Mouse (Mus musculus): ENCODE measurements at regions not wholly inside any gene's neighbourhood (a gene's known extent, or its start where the extent isn't known, plus 50 kb on each side); places are given as distances from the start of the nearest gene placed in this dataset.

DNA sequence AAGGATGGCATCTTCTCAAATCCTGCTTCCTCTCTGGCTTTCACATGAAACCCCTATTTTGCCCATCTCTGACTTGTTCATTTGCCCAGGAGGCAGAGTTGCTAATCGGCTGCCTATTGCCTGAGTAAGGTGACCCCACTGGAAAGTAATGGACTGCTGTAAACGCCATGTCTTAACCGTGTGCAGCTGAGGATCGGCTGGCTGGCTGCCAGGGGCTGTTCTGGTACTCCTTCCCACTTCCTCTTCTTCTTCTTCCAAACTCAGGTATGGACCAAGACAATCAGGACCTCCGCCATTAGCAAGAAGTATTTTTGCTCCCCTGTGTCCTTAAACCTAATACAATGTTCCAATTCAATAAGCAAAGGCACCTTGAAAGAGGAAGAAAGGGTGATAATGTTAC, 177.6 kb upstream of the Spaca1 start:
- Histone ChIP-seq H3K4me1 (ENCODE audit: insufficient read depth) (no peaks in the 10 kb centered on the region), H3K4me2 (no peak overlapping the region), H3K9ac (no peak overlapping the region), H3K9me3 (ENCODE audit: low read depth, low read length) (no peaks in the 10 kb centered on the region), H3K36me3 (ENCODE audit: insufficient read depth) (no peaks in the 10 kb centered on the region), H3K27ac (ENCODE audit: low read depth) (no peak overlapping the region), H3K27me3 (ENCODE audit: insufficient read depth, low read length) (no peaks in the 10 kb centered on the region), H3K4me3 (ENCODE audit: low read depth, low read length) (no peak overlapping the region)
- no peak for ATAC-seq (ENCODE audit: insufficient read depth)
- no peak for DNase-seq
- no peak for TF ChIP-seq CTCF (IDR thresholded peaks at IDR 0.05; ENCODE audit: low read depth)
- WGBS: 58% methylated on average over 5 of the region's 5 CpGs

DNA sequence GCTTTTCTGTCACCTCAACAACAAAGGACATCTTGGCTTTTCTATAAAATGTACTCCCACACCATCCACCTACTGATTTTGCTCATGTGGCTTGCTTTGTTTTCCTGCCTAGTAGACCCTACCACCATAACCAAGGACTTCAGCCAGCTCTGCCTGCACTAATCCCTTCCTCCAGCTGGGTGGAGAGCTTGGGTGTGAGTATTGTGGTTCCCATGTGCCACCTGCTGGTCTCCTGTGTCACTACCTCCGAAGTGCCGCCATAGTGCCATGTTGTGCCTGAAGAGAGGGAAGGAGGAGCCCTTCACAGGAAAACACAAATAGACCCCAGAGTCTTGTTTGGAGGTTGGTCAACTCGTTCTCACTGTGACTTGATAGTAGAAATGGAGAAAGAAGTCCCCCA, 181.3 kb upstream of the Spaca1 start:
- TF ChIP-seq CTCF (IDR thresholded peaks at IDR 0.05; ENCODE audit: low read depth): peak; percentile 91
- WGBS: 8% methylated on average over 3 of the region's 3 CpGs
- DNase-seq: peak; percentile 81
- Histone ChIP-seq H3K4me1 (ENCODE audit: insufficient read depth) (no peaks in the 10 kb centered on the region), H3K27ac (ENCODE audit: low read depth) (no peak overlapping the region), H3K9ac (no peak overlapping the region), H3K27me3 (ENCODE audit: insufficient read depth, low read length) (no peaks in the 10 kb centered on the region), H3K36me3 (ENCODE audit: insufficient read depth) (no peaks in the 10 kb centered on the region), H3K9me3 (ENCODE audit: low read depth, low read length) (no peaks in the 10 kb centered on the region), H3K4me3 (ENCODE audit: low read depth, low read length) (no peak overlapping the region), H3K4me2 (no peak overlapping the region)
- ATAC-seq (ENCODE audit: insufficient read depth): peak; percentile 75

- DNase-seq (peak; percentile 12), ATAC-seq (ENCODE audit: insufficient read depth) (no peak)
- H3K4me3 ChIP-seq (ENCODE audit: low read depth, low read length): no peak overlapping the region
- no peaks in the 10 kb centered on the region for H3K4me1 ChIP-seq (ENCODE audit: insufficient read depth)
- H3K4me2 ChIP-seq: peak overlapping the region; percentile 18; the same call in 1 of the 2 replicates
- TF ChIP-seq CTCF (IDR thresholded peaks at IDR 0.05; ENCODE audit: low read depth): no peak
- no peaks in the 10 kb centered on the region for H3K36me3 ChIP-seq (ENCODE audit: insufficient read depth)
- no peaks in the 10 kb centered on the region for H3K27me3 ChIP-seq (ENCODE audit: insufficient read depth, low read length)
- no peak overlapping the region for H3K27ac ChIP-seq (ENCODE audit: low read depth)
- 39% methylated on average over 11 of the region's 11 CpGs for WGBS
- H3K9ac ChIP-seq: no peak overlapping the region
- H3K9me3 ChIP-seq (ENCODE audit: low read depth, low read length): no peaks in the 10 kb centered on the region
Observed at GRCm38 (mm10) chr4:34234204-34234603, 184.2 kb upstream of the Spaca1 start.

- DNase-seq: no peak
- Histone ChIP-seq H3K27me3 (ENCODE audit: insufficient read depth, low read length) (no peaks in the 10 kb centered on the region), H3K27ac (ENCODE audit: low read depth) (no peak overlapping the region), H3K4me3 (ENCODE audit: low read depth, low read length) (no peak overlapping the region), H3K4me2 (no peak overlapping the region), H3K9me3 (ENCODE audit: low read depth, low read length) (no peaks in the 10 kb centered on the region), H3K4me1 (ENCODE audit: insufficient read depth) (no peaks in the 10 kb centered on the region), H3K36me3 (ENCODE audit: insufficient read depth) (no peaks in the 10 kb centered on the region), H3K9ac (no peak overlapping the region)
- ATAC-seq (ENCODE audit: insufficient read depth): no peak
- no peak for TF ChIP-seq CTCF (IDR thresholded peaks at IDR 0.05; ENCODE audit: low read depth)
- WGBS: 54% methylated on average over 8 of the region's 8 CpGs
Observed at GRCm38 (mm10) chr4:34234645-34235044, 184.7 kb upstream of the Spaca1 start.

DNA sequence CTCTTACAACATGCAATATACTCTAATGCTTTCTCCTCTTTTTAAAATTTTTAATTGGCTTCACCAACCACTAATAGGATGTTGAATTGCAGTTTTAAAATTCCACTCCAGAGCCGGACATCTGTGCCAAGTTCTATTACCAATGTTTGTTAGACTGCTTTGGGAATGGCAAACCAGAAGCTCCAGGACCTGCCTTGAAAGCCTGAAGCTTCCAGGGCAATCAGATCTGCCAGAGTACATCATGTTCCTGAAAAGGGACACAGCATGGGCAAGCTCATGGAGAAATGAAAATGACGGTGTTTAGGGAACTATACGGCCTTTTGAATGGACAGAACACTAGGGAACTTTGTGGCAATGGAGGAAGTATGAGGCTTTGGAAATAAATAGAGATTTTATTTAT, 187.8 kb upstream of the Spaca1 start:
- DNase-seq (no peak), ATAC-seq (ENCODE audit: insufficient read depth) (no peak)
- 80% methylated on average over 3 of the region's 3 CpGs for WGBS
- no peak for TF ChIP-seq CTCF (IDR thresholded peaks at IDR 0.05; ENCODE audit: low read depth)
- H3K4me2 ChIP-seq: no peak overlapping the region
- no peaks in the 10 kb centered on the region for H3K9me3 ChIP-seq (ENCODE audit: low read depth, low read length)
- no peak overlapping the region for H3K9ac ChIP-seq
- H3K4me3 ChIP-seq (ENCODE audit: low read depth, low read length): no peak overlapping the region
- no peak overlapping the region for H3K27ac ChIP-seq (ENCODE audit: low read depth)
- H3K36me3 ChIP-seq (ENCODE audit: insufficient read depth): no peaks in the 10 kb centered on the region
- H3K27me3 ChIP-seq (ENCODE audit: insufficient read depth, low read length): no peaks in the 10 kb centered on the region
- no peaks in the 10 kb centered on the region for H3K4me1 ChIP-seq (ENCODE audit: insufficient read depth)

GRCm38 (mm10) chr4:34239624-34240023, 189.6 kb upstream of the Spaca1 start:
- no peak for ATAC-seq (ENCODE audit: insufficient read depth)
- Histone ChIP-seq H3K4me3 (ENCODE audit: low read depth, low read length) (no peak overlapping the region), H3K4me2 (no peak overlapping the region), H3K9me3 (ENCODE audit: low read depth, low read length) (no peaks in the 10 kb centered on the region), H3K36me3 (ENCODE audit: insufficient read depth) (no peaks in the 10 kb centered on the region), H3K27ac (ENCODE audit: low read depth) (no peak overlapping the region), H3K4me1 (ENCODE audit: insufficient read depth) (no peaks in the 10 kb centered on the region), H3K9ac (no peak overlapping the region), H3K27me3 (ENCODE audit: insufficient read depth, low read length) (no peaks in the 10 kb centered on the region)
- no peak for DNase-seq
- WGBS: 43% methylated on average over 3 of the region's 3 CpGs
- no peak for TF ChIP-seq CTCF (IDR thresholded peaks at IDR 0.05; ENCODE audit: low read depth)

DNA sequence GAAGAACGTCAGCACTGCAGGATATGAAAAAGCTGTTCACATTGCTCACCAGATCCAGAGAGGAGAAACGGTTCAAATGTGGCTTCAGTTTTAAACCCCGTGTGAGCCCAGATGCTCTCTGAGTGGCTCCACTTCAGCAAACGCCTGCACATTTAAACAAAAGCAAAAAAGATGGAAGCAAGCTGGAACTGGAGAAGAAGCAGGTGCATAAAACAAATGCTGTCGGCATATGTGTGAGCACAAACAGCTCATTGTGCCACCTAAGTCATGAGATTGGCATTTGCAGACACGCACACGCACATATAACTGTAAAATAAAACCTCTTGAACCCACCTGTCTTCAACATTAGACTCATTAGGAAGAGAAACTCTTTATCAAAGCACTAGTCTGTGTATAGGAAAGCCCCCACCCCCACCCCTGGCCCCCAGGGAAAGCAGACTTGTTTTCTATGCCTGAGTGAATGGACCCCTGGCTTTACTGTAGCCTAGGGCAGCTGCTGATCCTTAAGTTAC, 191.1 kb upstream of the Spaca1 start:
- WGBS: 31% methylated on average over 7 of the region's 7 CpGs
- ATAC-seq (ENCODE audit: insufficient read depth) (no peak), DNase-seq (peak; percentile 7)
- H3K36me3 ChIP-seq (ENCODE audit: insufficient read depth): no peaks in the 10 kb centered on the region
- H3K27me3 ChIP-seq (ENCODE audit: insufficient read depth, low read length): no peaks in the 10 kb centered on the region
- no peaks in the 10 kb centered on the region for H3K9me3 ChIP-seq (ENCODE audit: low read depth, low read length)
- no peak overlapping the region for H3K4me3 ChIP-seq (ENCODE audit: low read depth, low read length)
- no peak overlapping the region for H3K4me2 ChIP-seq
- no peaks in the 10 kb centered on the region for H3K4me1 ChIP-seq (ENCODE audit: insufficient read depth)
- no peak for TF ChIP-seq CTCF (IDR thresholded peaks at IDR 0.05; ENCODE audit: low read depth)
- no peak overlapping the region for H3K27ac ChIP-seq (ENCODE audit: low read depth)
- no peak overlapping the region for H3K9ac ChIP-seq

DNA sequence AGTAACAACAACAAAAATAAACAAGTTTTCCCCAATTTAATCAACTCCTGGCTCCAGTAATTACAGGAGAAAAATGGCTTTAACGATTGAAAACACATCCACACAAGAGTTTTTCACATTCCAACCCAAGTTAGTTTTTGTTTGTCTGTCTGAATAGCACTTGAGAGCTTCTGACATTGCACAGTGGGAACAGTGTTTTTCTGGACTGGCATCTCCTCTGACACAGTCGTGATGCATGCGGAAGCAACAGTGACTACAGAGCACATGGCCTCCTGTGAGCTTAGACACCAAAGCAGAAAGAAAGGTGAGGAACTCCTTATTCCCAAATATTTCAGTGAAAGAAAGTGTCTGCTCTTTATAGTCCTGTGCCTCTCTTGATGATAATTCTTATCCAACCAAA, 191.7 kb upstream of the Spaca1 start:
- H3K4me1 ChIP-seq (ENCODE audit: insufficient read depth): no peaks in the 10 kb centered on the region
- no peak overlapping the region for H3K27ac ChIP-seq (ENCODE audit: low read depth)
- no peak for TF ChIP-seq CTCF (IDR thresholded peaks at IDR 0.05; ENCODE audit: low read depth)
- H3K4me3 ChIP-seq (ENCODE audit: low read depth, low read length): no peak overlapping the region
- no peaks in the 10 kb centered on the region for H3K36me3 ChIP-seq (ENCODE audit: insufficient read depth)
- no peak overlapping the region for H3K4me2 ChIP-seq
- no peak overlapping the region for H3K9ac ChIP-seq
- no peaks in the 10 kb centered on the region for H3K27me3 ChIP-seq (ENCODE audit: insufficient read depth, low read length)
- DNase-seq (no peak), ATAC-seq (ENCODE audit: insufficient read depth) (no peak)
- WGBS: 56% methylated on average over 3 of the region's 3 CpGs
- no peaks in the 10 kb centered on the region for H3K9me3 ChIP-seq (ENCODE audit: low read depth, low read length)

Data from lung, embryonic 14.5 days (tissue).